Comparison of ENCODE assay signal across 9 mouse cellular contexts in genomic region chr7:19130657-19131056, GRCm38 (mm10). TPM values are rescaled to one million over a fixed set of nuclear protein-coding genes. Genes with fewer than 3 reads are reported as not detected.
DNase-seq lines count a peak whose midpoint lies in the region; ATAC-seq and TF ChIP-seq lines count a peak whose summit lies in the region.
"Had no signal": no experiment of that assay in that cellular context is flagged by ENCODE, and none has a peak within 500 bp of the region (broad histone marks: within the 10 kb centered on the region; RNA-seq: fewer than 3 reads in every experiment).

No protein-coding gene starts in this region.

- no peaks in the 10 kb centered on the region for H3K9me3 ChIP-seq in limb, embryonic 13.5 days

- DNase-seq in cerebellum, adult 2 months: no peak
- DNase-seq in cerebellum, postnatal 36 days: no peak
- DNase-seq in thymus, postnatal 14 days: peak; percentile 35
- no peak for DNase-seq in thymus, adult 18-20 months
- peak; percentile 16 for DNase-seq in retina, postnatal 1 day
- DNase-seq in adrenal gland, adult 2 months: no peak
- DNase-seq in left cerebral cortex, adult 8-10 months (ENCODE audit: low spot score in 2 of 2): no peak

- H3K4me2 ChIP-seq in limb, embryonic 13.5 days (replicated peaks): peak overlapping the region; percentile 71

- peaks cover 30% of the 10 kb centered on the region for H3K36me3 ChIP-seq in limb, embryonic 13.5 days

- H3K4me3 ChIP-seq in cerebellum, adult 2 months (replicated peaks; ENCODE audit: insufficient read depth, low read depth, low read length): peak overlapping the region; percentile 24
- peak overlapping the region; percentile 48 for H3K4me3 ChIP-seq in limb, embryonic 13.5 days

- no peaks in the 10 kb centered on the region; the same call in 1 of the 2 replicates for H3K4me1 ChIP-seq in cerebellum, adult 2 months (ENCODE audit: control insufficient read depth, insufficient read depth, low read length)
- H3K4me1 ChIP-seq in limb, embryonic 13.5 days: peaks cover 13% of the 10 kb centered on the region

- TF ChIP-seq CTCF in cerebellum, adult 2 months (IDR thresholded peaks at IDR 0.05; ENCODE audit: borderline replicate concordance, insufficient read depth, low read depth, low read length): no peak; the same call in 1 of the 2 replicates

- H3K9ac ChIP-seq in limb, embryonic 13.5 days: peak overlapping the region; percentile 31; the same call in 1 of the 2 replicates

- no peaks in the 10 kb centered on the region for H3K27me3 ChIP-seq in cerebellum, adult 2 months (ENCODE audit: control insufficient read depth, insufficient read depth, low read length)
- no peaks in the 10 kb centered on the region for H3K27me3 ChIP-seq in limb, embryonic 13.5 days

- WGBS in cerebellum, adult 2 months: 25% methylated on average over 4 of the region's 4 CpGs
- WGBS in limb, embryonic 13.5 days: 22% methylated on average over 4 of the region's 4 CpGs

- ATAC-seq in limb, embryonic 13.5 days (ENCODE audit: low FRiP score, low read depth): no peak

- TF ChIP-seq POLR2A in cerebellum, adult 2 months (IDR thresholded peaks at IDR 0.05; ENCODE audit: borderline replicate concordance, insufficient read depth, low read length): no peak

- H3K27ac ChIP-seq in cerebellum, adult 2 months (ENCODE audit: insufficient read depth, low read length): no peak overlapping the region; the same call in 1 of the 2 replicates
- H3K27ac ChIP-seq in limb, embryonic 13.5 days: peak overlapping the region; percentile 89; the same call in 1 of the 2 replicates

RNA-seq across cellular contexts. Expression of gene Fbxo46, which starts 11.0 kb away (rescaled TPM):
- polyA plus RNA-seq in cerebellum, adult 2 months (2012; rRNA removed): 7.6 and 7.9 TPM in 2 replicates
- 16.8 and 19.1 TPM in 2 replicates for polyA plus RNA-seq in limb, embryonic 13.5 days (2015; fragmentation: Nextera tagmentation; extraction: Ambion mirVana)
- 10 to 100 TPM; 11.9 to 12.8 TPM for total RNA-seq in adrenal gland, adult 2 months (2021)
- 12.8 and 13.5 TPM in 2 replicates for polyA plus RNA-seq in adrenal gland, adult 2 months (2012; rRNA removed)
- total RNA-seq in left cerebral cortex, adult 8-10 months (2022): 10 to 100 TPM; 13.2 to 15.7 (median 14.2) TPM

RNA-seq across cellular contexts. Expression of gene Gm4969, which starts 12.5 kb away (rescaled TPM):
- polyA plus RNA-seq in cerebellum, adult 2 months (2012; rRNA removed): 0.80 and 0.90 TPM in 2 replicates
- 4.2 and 4.3 TPM in 2 replicates for polyA plus RNA-seq in limb, embryonic 13.5 days (2015; fragmentation: Nextera tagmentation; extraction: Ambion mirVana)
- not detected for total RNA-seq in adrenal gland, adult 2 months (2021)
- polyA plus RNA-seq in adrenal gland, adult 2 months (2012; rRNA removed): 0.04 TPM in 1 of 2 replicates, not detected in the other
- under 1 TPM in 3 of 4 experiments, not detected in 1; 0.37 to 0.68 (median 0.48) TPM for total RNA-seq in left cerebral cortex, adult 8-10 months (2022)
- total RNA-seq: heart, adult 18-20 months had no signal

RNA-seq across cellular contexts. Expression of gene Qpctl, which starts 18.4 kb away (rescaled TPM):
- 15.7 TPM in 2 replicates for polyA plus RNA-seq in cerebellum, adult 2 months (2012; rRNA removed)
- 17.1 and 18.1 TPM in 2 replicates for polyA plus RNA-seq in limb, embryonic 13.5 days (2015; fragmentation: Nextera tagmentation; extraction: Ambion mirVana)
- total RNA-seq in adrenal gland, adult 2 months (2021): 10 to 100 TPM; 14.0 to 21.2 TPM
- polyA plus RNA-seq in adrenal gland, adult 2 months (2012; rRNA removed): 24.6 and 26.3 TPM in 2 replicates
- 10 to 100 TPM; 16.5 to 19.2 (median 18.6) TPM for total RNA-seq in left cerebral cortex, adult 8-10 months (2022)

RNA-seq across cellular contexts. Expression of gene Snrpd2, which starts 18.9 kb away (rescaled TPM):
- polyA plus RNA-seq in cerebellum, adult 2 months (2012; rRNA removed): 87.1 and 88.8 TPM in 2 replicates
- 146 and 149 TPM in 2 replicates for polyA plus RNA-seq in limb, embryonic 13.5 days (2015; fragmentation: Nextera tagmentation; extraction: Ambion mirVana)
- 10 to 100 TPM; 78.3 to 93.6 TPM for total RNA-seq in adrenal gland, adult 2 months (2021)
- polyA plus RNA-seq in adrenal gland, adult 2 months (2012; rRNA removed): 5.3 and 7.9 TPM in 2 replicates
- total RNA-seq in left cerebral cortex, adult 8-10 months (2022): 10 to 100 TPM; 73.5 to 79.4 (median 76.1) TPM

RNA-seq across cellular contexts. Expression of gene Gipr, which starts 35.3 kb away (rescaled TPM):
- 1.9 and 2.6 TPM in 2 replicates for polyA plus RNA-seq in cerebellum, adult 2 months (2012; rRNA removed)
- 0.29 and 0.41 TPM in 2 replicates for polyA plus RNA-seq in limb, embryonic 13.5 days (2015; fragmentation: Nextera tagmentation; extraction: Ambion mirVana)
- total RNA-seq in adrenal gland, adult 2 months (2021): under 1 TPM; 0.41 to 0.58 TPM
- 1.6 and 2.6 TPM in 2 replicates for polyA plus RNA-seq in adrenal gland, adult 2 months (2012; rRNA removed)
- 1 to 10 TPM; 1.2 to 2.5 (median 1.5) TPM for total RNA-seq in left cerebral cortex, adult 8-10 months (2022)

Comparison
In these comparisons a context has a peak if more than half of its experiments do, and no peak if none do; other contexts are left out.
1. DNase-seq: peak in thymus, postnatal 14 days (single experiment) and retina, postnatal 1 day (single experiment); none in cerebellum, adult 2 months (0 of 2), cerebellum, postnatal 36 days (0 of 2), thymus, adult 18-20 months (0 of 2), adrenal gland, adult 2 months (single experiment) and left cerebral cortex, adult 8-10 months (0 of 2).